24 mouse cellular contexts compared by ENCODE assay signal in genomic region chr14:75539205-75539604, GRCm38 (mm10). TPM values are rescaled to one million over a fixed set of nuclear protein-coding genes. Genes with fewer than 3 reads are reported as not detected.
"Had no signal": no experiment of that assay in that cellular context is flagged by ENCODE, and none has a peak within 500 bp of the region (broad histone marks: within the 10 kb centered on the region; RNA-seq: fewer than 3 reads in every experiment).

No protein-coding gene starts in this region.

- H3K36me3 ChIP-seq: intestine, embryonic 15.5 days; kidney, embryonic 15.5 days; limb, embryonic 10.5 days; midbrain, embryonic 13.5 days; neural tube, embryonic 12.5 days had no signal

- H3K27me3 ChIP-seq: intestine, embryonic 15.5 days; kidney, embryonic 15.5 days; neural tube, embryonic 12.5 days had no signal

- H3K9me3 ChIP-seq: intestine, embryonic 15.5 days; kidney, embryonic 15.5 days; limb, embryonic 10.5 days; megakaryocyte, embryonic 14.5 days; midbrain, embryonic 13.5 days; neural tube, embryonic 12.5 days had no signal

- H3K27ac ChIP-seq: intestine, embryonic 15.5 days; left cerebral cortex, adult 2 months; limb, embryonic 10.5 days; neural tube, embryonic 12.5 days had no signal

- H3K4me3 ChIP-seq: intestine, embryonic 15.5 days; kidney, embryonic 15.5 days; left cerebral cortex, adult 2 months; limb, embryonic 10.5 days; megakaryocyte, embryonic 14.5 days; midbrain, embryonic 13.5 days; neural tube, embryonic 12.5 days had no signal

- DNase-seq: kidney, adult 2 months; kidney, postnatal 14 days; lung, adult 2 months; lung, postnatal 4 days; right cerebral cortex, adult 18-20 months; right cerebral cortex, postnatal 25 days; thymus, postnatal 4 days had no signal

- H3K4me2 ChIP-seq: intestine, embryonic 15.5 days; kidney, embryonic 15.5 days; midbrain, embryonic 13.5 days; neural tube, embryonic 12.5 days had no signal

- H3K9ac ChIP-seq: intestine, embryonic 15.5 days; kidney, embryonic 15.5 days; midbrain, embryonic 13.5 days; neural tube, embryonic 12.5 days had no signal

- H3K4me1 ChIP-seq: intestine, embryonic 15.5 days; megakaryocyte, embryonic 14.5 days had no signal

- ATAC-seq: intestine, embryonic 15.5 days; lung, postnatal 0 days; midbrain, embryonic 13.5 days had no signal

RNA-seq across cellular contexts. Expression of gene Spert, which starts 53.7 kb away (rescaled TPM):
- total RNA-seq: layer of hippocampus, adult 8-10 months; layer of hippocampus, postnatal 25 days; left cerebral cortex, adult 2 months; left cerebral cortex, postnatal 14 days; midbrain, postnatal 0 days had no signal
- polyA plus RNA-seq: intestine, embryonic 15.5 days; kidney, embryonic 15.5 days; large intestine, adult 2 months; limb, embryonic 10.5 days; limb, embryonic 14.5 days; lung, adult 2 months; lung, postnatal 0 days; midbrain, embryonic 13.5 days; midbrain, postnatal 0 days; neural tube, embryonic 12.5 days; small intestine, adult 2 months; stomach, embryonic 16.5 days; thymus, postnatal 0 days had no signal
